Mouse (Mus musculus): ENCODE data around the gene Celf5.
"Not testable (repeated sequence)": the region's sequence is repeated elsewhere in the genome, so short reads cannot be mapped to it uniquely, and the experiment has no call there.

The Celf5 gene

GRCm38 (mm10) chr10:81452237-81452946, 30.1 kb downstream of the Celf5 start:
- DNase-seq (ENCODE audit: low read depth) = no peak

- DNase-seq (ENCODE audit: low read depth) = no peak
These were observed 31.2 kb downstream of the Celf5 start for GRCm38 (mm10) chr10:81451365-81451745.

- no peak for DNase-seq (ENCODE audit: low read depth)
These were observed 31.7 kb downstream of the Celf5 start for GRCm38 (mm10) chr10:81450641-81451364.

- DNase-seq (ENCODE audit: low read depth) = peak; percentile 92
These were observed 32.4 kb downstream of the Celf5 start for GRCm38 (mm10) chr10:81450140-81450539.

DNA sequence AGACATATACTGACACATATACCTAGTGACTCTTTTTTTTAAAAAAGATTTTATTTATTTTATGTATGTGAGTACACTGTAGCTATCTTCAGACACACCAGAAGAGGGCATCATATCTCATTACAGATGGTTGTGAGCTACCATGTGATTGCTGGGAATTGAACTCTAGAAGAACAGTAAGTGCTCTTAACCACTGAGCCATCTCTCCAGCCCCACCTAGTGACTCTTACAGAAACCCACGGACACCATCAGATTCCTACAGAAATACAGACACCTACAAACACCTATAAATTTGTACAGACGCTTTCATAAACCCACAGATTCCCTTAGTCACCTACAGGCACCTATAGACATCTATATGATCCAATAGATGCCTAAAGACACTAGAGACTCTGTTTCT, 37.0 kb downstream of the Celf5 start:
- not testable (repeated sequence) for DNase-seq (ENCODE audit: low read depth)

GRCm38 (mm10) chr10:81441019-81441418, 41.5 kb downstream of the Celf5 start:
- DNase-seq (ENCODE audit: low read depth) = peak; percentile 63

DNA sequence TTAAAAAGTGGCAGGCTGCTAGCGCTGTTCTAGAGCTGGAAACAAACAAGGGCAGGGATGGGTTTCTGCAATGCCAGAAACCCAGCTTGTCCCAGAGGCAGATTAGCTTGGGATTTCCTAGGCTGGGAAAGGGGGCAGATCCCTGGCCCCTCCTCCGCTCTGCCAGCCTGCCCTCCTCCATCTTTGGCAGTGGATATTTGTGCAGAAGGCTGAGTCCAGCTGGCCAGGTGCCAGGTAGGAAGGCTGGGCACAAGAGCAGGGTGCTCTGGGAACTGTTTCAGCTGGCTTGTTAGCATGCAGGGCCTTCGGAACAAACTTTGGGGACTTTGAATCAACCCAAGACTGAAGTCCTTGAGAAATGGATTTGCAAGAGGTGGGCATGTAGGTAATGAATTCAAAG, 47.1 kb downstream of the Celf5 start:
- no peak for DNase-seq (ENCODE audit: low read depth)

GRCm38 (mm10) chr10:81434361-81435263, 47.9 kb downstream of the Celf5 start:
- peak; percentile 58 for DNase-seq (ENCODE audit: low read depth)

DNA sequence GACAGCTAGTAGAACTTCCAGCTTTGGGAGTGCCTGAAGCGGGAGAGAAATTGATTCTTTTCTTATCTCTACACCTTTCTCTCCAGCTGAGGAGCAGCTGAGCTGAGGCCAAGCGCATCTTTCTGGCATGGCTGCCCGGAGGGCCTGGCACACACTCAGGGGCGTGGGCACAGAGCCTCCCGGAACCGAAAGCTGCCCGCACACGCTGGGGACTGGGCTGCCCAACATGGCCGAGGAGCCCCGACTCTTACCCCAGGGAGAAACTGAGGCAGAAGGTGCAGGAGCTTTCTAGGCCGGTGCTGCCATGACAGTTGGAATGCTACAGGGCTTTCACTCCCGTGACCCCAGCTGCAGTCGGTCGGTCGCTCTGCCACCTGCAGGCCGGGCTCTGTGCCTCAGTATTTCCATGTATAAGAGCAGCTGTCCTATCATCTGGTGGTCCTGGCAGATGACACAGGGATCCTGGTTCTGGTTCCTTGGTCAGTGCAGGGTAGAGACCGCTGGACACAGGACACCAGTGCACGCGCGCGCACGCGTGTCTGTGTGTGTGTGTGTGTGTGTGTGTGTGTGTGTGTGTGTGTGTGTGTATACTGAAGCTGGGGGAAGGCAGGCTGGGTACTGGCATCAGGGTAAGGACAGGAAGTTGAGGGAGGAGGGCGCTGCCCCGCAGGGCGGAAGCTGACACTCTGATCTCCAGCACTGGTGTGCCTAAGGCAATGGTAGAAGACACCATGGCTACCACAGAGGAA, 48.8 kb downstream of the Celf5 start:
- DNase-seq (ENCODE audit: low read depth) = peak; percentile 82

DNA sequence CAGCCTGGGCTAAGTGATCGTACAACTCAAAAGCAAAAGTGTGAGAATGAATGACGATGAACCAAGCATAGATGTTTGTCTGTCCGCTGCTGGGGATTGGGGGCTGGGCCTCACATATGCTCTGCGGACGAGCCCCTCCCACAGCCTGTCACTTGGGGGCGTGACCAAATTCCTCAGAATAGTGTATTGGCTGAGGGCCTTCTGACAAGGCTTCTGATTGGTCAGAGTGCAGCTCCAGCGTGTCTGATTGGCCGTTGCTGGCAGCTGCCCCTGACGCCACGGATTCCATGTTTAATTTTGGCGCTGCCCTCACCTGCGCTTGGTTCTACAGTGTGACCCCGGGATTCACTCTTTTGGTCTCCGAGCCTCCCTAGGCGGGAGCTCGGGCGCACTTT, 49.6 kb downstream of the Celf5 start:
- DNase-seq (ENCODE audit: low read depth) = peak; percentile 96

GRCm38 (mm10) chr10:81432169-81432867, 50.2 kb downstream of the Celf5 start:
- no peak for DNase-seq (ENCODE audit: low read depth)

DNA sequence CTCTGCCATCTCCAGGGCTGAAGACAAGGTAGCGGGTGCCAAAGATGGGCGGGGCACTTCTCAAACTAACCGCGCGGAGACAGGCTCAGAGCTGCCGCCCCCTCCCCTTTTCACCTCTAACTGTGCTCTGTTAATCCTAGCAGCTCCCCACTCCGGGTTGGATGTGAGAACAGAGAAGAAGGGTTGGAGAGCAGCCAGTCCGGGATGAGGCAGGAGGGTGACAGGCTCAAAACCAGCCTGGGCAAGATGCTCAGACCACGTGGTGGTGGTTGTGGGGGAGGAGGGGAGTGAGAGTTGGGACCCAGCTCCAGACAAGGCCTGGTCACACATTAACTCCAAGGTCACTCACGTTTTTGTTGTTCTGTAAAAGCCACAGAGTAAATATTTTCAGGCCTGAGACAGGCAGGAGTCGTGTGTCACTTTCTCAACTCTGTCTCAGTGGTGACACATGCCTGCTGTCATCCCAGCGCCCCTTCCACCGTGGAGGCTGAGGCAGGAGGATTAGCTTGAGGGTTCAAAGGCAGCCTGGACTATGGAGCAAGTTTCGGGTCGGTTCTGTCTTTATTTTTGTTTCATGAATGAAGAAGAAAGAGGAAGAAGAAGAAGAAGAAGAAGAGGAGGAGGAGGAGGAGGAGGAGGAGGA, 50.9 kb downstream of the Celf5 start:
- peak; percentile 61 for DNase-seq (ENCODE audit: low read depth)

- DNase-seq (ENCODE audit: low read depth) = peak; percentile 68
These were observed 51.5 kb downstream of the Celf5 start for GRCm38 (mm10) chr10:81430831-81431525.

- DNase-seq (ENCODE audit: low read depth) = peak; percentile 87
These were observed 52.2 kb downstream of the Celf5 start for GRCm38 (mm10) chr10:81430141-81430830.

DNA sequence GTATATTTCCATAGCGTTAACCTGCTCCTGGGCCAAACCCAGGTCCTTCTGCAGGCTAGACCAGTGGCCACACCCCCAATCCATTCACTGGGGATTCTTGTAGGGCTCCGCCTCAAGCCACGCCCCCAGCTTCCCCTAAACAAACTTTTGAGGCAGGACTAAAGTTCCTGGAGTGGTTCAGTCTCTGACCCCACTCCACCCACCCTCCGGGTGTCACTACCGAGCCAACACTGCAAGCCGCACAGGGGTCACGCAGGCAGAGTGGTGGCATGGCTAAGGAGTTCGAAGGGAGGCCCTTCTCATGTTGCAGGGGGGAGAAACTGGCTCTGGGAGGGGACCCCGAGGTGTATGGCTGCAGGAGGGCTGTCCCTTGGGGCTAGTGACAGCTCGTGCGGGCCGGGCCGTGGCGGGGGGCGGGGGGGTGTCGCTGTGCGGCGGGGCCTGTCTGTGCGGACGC, 52.9 kb downstream of the Celf5 start:
- DNase-seq (ENCODE audit: low read depth) = peak; percentile 78

GRCm38 (mm10) chr10:81429092-81429491, 53.4 kb downstream of the Celf5 start:
- no peak for DNase-seq (ENCODE audit: low read depth)

DNA sequence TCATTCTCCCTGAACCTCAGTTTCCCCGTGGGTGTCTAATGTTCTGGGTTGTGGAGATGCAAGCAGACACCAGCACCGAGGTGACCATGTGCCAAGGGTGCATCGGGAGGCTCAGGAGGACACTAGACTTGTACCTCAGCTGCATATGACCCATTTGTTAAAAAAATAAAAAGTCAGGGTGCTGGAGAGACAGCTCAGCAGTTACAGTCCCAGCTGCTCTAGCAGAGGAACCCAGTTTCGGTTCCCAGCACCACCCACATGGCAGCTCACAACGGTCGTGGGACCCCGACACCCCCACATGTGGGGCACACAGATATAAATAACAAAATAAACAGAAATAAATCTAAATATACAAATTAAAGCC, 54.0 kb downstream of the Celf5 start:
- no peak for DNase-seq (ENCODE audit: low read depth)

GRCm38 (mm10) chr10:81427804-81428506, 54.6 kb downstream of the Celf5 start:
- no peak for DNase-seq (ENCODE audit: low read depth)

DNA sequence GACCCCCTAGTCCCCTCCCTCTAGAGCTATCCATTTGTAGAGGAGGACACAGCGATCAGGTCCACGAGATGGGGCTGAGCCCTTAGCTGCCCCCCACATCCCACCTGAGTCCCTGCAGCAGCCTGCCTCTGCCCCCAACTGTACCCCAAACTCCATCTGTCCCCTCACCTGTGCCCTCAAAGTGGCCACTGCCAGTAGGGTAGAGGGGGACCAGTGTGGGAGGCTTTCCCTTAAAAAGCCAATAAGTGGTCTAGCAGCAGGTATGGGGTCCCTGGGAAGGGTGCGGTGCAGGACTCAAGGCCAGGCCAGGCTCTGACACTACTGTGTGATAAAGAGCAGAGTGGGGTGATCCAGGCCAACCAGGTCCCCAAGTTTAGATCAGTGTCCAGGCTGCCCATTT, 55.2 kb downstream of the Celf5 start:
- DNase-seq (ENCODE audit: low read depth) = no peak
